8 mouse cellular contexts compared by ENCODE assay signal in the genomic region with DNA sequence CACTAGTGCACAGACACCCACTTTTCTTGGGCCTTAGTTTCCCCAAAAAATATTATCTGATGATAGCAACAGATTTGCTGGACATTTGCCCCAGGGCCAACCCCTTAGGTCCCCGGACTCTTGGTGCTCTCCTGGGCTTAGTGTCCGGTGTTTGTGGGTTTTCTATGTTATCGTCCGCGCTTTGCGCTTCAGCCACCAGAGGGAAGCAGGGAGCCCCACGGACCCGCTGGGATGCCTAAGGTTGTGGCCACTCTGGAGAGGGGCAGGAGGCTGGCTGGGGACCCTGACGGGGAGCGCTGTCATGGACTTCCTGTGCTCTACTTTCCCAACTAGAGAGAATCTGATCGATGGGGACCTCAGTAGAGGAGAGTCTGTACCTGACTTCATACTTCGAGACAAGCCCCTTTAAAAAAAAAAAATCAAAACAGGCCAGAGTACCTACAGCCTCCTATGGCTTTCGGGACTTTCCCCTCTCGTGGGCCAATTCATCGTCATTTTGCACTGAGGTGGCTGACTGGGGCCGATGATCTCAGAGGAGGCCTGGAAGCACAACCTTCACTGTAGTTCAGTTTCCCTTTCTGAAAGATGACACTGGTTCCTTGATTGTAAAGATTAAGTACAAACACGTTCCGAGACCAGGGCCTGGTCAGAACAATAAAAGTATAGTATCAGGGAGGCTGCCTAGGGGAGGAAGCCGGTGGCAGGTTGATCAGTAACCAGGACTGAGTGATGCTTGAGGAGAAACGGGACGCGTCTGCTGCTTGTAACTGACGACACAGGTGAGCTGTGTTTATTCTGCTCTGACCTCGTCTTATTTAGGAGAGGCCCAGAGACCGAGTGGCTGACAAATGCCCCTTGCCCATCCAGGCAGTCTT. TPM values are rescaled to one million over a fixed set of nuclear protein-coding genes. Genes with fewer than 3 reads are reported as not detected.
A peak's percentile ranks its signal among the peaks of the same experiment; 100 is the strongest.
DNase-seq lines count a peak whose midpoint lies in the region; TF ChIP-seq lines count a peak whose summit lies in the region.

No protein-coding gene starts in this region.

- no peak for TF ChIP-seq POLR2A in cortical plate, adult 2 months (IDR thresholded peaks at IDR 0.05; ENCODE audit: extremely low read depth, insufficient read depth, low read length)

- no peaks in the 10 kb centered on the region for H3K79me2 ChIP-seq in macrophage (ENCODE audit: inconsistent target)

- intact Hi-C loops in left cerebral cortex, adult 2 months (cut with DNase I), result loop anchor here (1.0 to 2.0 kb wide), 3 partner anchors 62 to 111 kb away; no protein-coding TSS in a partner anchor

- peak; percentile 76 for TF ChIP-seq CTCF in cortical plate, adult 2 months (IDR thresholded peaks at IDR 0.05; ENCODE audit: extremely low read depth, insufficient read depth, low read length)
- TF ChIP-seq CTCF in left cerebral cortex, adult 2 months (IDR thresholded peaks at IDR 0.05), result peak; percentile 92

- H3K27ac ChIP-seq in cortical plate, adult 2 months (ENCODE audit: insufficient read depth, low read length), result peak overlapping the region; percentile 25; the same call in 1 of the 2 replicates
- H3K27ac ChIP-seq in left cerebral cortex, adult 2 months, result peak overlapping the region; percentile 90
- no peak overlapping the region for H3K27ac ChIP-seq in macrophage

- peak overlapping the region; percentile 35 for H3K4me3 ChIP-seq in cortical plate, adult 2 months (ENCODE audit: insufficient read depth, low read length)
- H3K4me3 ChIP-seq in left cerebral cortex, adult 2 months, result peak overlapping the region; percentile 51
- peak overlapping the region; percentile 30 for H3K4me3 ChIP-seq in macrophage (ENCODE audit: inconsistent target)

- peaks cover 4% of the 10 kb centered on the region for H3K4me1 ChIP-seq in cortical plate, adult 2 months (ENCODE audit: control insufficient read depth, insufficient read depth, low read length)

- WGBS in macrophage (ENCODE audit: missing documents), result 29% methylated on average over 25 of the region's 25 CpGs

- peak; percentile 50 for DNase-seq in WW6 (ENCODE audit: low read depth, low spot score)
- peak; percentile 81 for DNase-seq in gastrocnemius, postnatal 10 days
- DNase-seq in induced T-regulatory cell, adult 2 months (ENCODE audit: low read depth), result peak; percentile 77
- DNase-seq in left cerebral cortex, adult 2 months (ENCODE audit: extremely low spot score in 1 of 2, low spot score in 2 of 2), result peak; percentile 74 to 81
- DNase-seq in retina, postnatal 7 days (ENCODE audit: low read depth, low spot score), result peak; percentile 61
- peak; percentile 82 for DNase-seq in urinary bladder, postnatal 14 days (ENCODE audit: low spot score)

- peaks cover 16% of the 10 kb centered on the region; the same call in 1 of the 2 replicates for H3K36me3 ChIP-seq in macrophage (ENCODE audit: inconsistent target)

RNA-seq across cellular contexts. Expression of a gene that starts 0.7 kb away (rescaled TPM):
- 3.7 and 7.9 TPM in 2 replicates for polyA plus RNA-seq in cortical plate, adult 2 months (2012; rRNA removed)
- total RNA-seq in gastrocnemius, postnatal 10 days (2021), result 1 to 10 TPM; 1.5 to 3.0 TPM
- total RNA-seq in left cerebral cortex, adult 2 months (2021), result 10 to 100 TPM; 12.0 to 20.5 TPM
- not detected for total RNA-seq in macrophage (2018; cell fraction: chromatin; rRNA removed)
- under 1 TPM in 3 of 26 experiments, not detected in 23; 0.05 to 0.13 (median 0.06) TPM for total RNA-seq in macrophage (2018; cell fraction: cytosol; rRNA removed)
- not detected for total RNA-seq in macrophage (2018; cell fraction: nucleus; rRNA removed)
- polyA plus RNA-seq in macrophage (2018), result 0.09 TPM in 1 of 3 replicates, not detected in the others

RNA-seq across cellular contexts. Expression of a gene that starts 17.5 kb away (rescaled TPM):
- polyA plus RNA-seq in cortical plate, adult 2 months (2012; rRNA removed), result 42.7 and 44.2 TPM in 2 replicates
- 10 to 100 TPM; 17.1 to 18.1 TPM for total RNA-seq in gastrocnemius, postnatal 10 days (2021)
- 10 to 100 TPM; 40.6 to 40.9 TPM for total RNA-seq in left cerebral cortex, adult 2 months (2021)
- 1 to 10 TPM in 24 of 26 experiments, under 1 TPM in 2; 0.66 to 8.9 (median 3.3) TPM for total RNA-seq in macrophage (2018; cell fraction: chromatin; rRNA removed)
- 10 to 100 TPM; 12.0 to 20.9 (median 16.8) TPM for total RNA-seq in macrophage (2018; cell fraction: cytosol; rRNA removed)
- 10 to 100 TPM in 6 of 26 experiments, 1 to 10 TPM in 20; 1.6 to 12.5 (median 5.3) TPM for total RNA-seq in macrophage (2018; cell fraction: nucleus; rRNA removed)
- 9.6 to 21.8 TPM (median 14.7 TPM) in 3 replicates for polyA plus RNA-seq in macrophage (2018)
